Mouse (Mus musculus) adrenal gland, postnatal 14 days (tissue): ENCODE data around the gene Gimap9. TPM values are rescaled to one million over a fixed set of nuclear protein-coding genes. Genes with fewer than 3 reads are reported as not detected.
"Not testable (repeated sequence)": the region's sequence is repeated elsewhere in the genome, so short reads cannot be mapped to it uniquely, and the experiment has no call there.

Source experiments
- DNase-seq: peaks from one replicate; pipeline ENCODE4 v3.0.0; 2021; ENCODE audit warnings: mixed read lengths
- total RNA-seq: library from RNA; stranded (reverse); gene quantifications from 2 replicates; pipeline ENCODE4 v1.2.3, GENCODE M21; 2021

Gene Gimap9
- total RNA-seq, 1 experiment from 2014 or later = 6.5 TPM

DNA sequence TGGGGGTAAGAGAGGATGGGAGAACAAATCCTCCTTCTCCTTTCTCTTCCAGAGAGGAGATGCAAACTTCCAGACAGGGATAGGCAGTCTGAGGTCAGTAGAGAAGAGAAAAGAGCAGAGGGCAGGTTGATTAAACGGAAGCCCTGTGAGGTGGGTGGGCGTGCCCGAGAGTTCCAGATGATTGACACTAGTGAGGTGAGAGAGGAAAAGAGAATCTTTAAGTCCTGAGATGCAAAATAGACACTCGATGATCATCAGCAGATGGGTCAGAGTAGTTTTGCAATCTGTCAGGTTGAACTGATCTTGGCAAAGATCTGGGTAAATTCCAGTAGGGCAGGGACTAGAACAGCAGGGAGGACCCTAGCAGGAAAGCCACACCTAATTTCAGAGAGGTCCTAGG, 11.2 kb upstream of the Gimap9 start:
- DNase-seq = no peak

DNA sequence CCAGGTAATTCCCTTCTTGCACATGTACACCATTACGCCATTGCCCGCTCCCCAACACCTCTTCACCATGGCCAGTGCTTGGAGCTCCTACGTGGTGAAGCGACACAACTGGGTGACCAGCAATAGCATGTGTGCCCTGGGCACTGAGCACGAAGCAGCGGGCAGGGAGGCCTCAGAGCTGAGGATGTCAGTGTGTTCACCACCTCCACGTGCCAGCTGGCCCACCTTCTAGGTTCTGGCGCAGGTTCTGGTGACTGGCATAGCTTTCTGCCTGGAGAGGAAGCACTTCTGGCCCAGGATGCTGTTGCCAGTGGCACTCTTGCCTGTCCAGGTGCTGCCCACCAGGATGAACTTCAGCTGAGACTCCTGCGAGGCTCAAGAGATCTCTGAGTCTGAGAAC, 10.5 kb upstream of the Gimap9 start:
- DNase-seq = no peak

DNA sequence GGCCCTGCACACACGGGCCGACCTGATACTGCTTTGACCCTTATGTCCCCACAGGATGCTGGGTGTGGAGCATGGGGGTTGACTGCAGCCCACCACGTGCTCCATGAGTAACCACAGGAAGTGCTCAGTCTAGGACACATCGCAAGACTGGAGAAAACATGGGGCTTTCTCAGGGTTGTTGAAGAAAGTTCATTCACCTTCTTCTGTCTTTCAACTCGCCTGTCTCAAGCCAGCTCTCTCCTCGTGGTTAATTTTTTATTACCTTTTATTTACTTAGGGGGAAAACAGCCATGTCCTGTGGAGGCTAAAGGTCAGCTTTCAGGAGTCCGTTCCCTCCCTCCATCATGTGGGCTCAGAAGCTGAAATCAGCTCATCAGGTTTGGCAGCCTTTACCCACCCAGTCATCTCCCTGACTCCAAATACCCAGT, 9.8 kb upstream of the Gimap9 start:
- no peak for DNase-seq

DNA sequence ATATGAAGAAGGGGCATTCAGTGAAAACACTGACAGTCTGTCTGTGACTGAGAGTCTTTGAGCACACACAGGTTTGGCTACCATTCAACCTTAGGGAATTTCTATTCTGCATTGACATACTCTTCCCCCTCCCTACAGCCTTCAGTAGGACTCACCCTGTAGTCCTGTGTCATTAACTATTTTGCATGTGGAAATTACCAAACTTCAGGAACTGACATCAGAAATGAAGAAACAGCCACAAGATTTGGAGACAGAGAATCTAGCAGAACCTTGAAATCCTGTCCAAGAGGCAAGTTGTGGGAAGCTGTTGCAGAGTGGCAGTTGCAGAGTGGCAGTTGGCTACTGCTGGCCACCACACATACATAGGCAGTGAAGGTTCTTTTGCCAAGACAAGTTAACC, 7.9 kb upstream of the Gimap9 start:
- DNase-seq = no peak

DNA sequence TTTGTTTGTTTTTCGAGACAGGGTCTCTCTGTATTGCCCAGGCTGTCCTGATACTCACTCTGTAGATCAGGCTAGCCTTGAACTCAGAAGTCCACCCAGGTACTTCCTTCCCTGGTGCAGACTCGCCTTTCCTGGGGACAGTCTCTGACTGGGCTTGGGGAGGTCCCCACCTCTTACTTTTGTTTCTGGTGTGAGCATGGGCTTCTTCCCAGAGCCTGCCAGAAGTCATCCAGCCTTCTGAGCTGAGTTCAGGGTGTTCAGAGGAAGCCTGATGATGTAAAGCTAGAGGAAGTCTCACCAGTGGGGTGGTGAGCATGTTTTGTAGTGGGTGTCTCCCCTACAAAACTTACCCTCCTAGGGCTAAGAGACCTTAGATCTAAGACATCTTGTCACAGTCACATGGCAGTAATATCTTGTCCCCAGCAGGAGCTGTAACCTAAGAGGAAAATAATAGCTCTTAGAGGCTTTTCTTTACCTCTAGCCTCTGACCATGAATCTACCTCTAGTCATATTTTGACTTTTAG, 6.4 kb upstream of the Gimap9 start:
- DNase-seq = no peak

DNA sequence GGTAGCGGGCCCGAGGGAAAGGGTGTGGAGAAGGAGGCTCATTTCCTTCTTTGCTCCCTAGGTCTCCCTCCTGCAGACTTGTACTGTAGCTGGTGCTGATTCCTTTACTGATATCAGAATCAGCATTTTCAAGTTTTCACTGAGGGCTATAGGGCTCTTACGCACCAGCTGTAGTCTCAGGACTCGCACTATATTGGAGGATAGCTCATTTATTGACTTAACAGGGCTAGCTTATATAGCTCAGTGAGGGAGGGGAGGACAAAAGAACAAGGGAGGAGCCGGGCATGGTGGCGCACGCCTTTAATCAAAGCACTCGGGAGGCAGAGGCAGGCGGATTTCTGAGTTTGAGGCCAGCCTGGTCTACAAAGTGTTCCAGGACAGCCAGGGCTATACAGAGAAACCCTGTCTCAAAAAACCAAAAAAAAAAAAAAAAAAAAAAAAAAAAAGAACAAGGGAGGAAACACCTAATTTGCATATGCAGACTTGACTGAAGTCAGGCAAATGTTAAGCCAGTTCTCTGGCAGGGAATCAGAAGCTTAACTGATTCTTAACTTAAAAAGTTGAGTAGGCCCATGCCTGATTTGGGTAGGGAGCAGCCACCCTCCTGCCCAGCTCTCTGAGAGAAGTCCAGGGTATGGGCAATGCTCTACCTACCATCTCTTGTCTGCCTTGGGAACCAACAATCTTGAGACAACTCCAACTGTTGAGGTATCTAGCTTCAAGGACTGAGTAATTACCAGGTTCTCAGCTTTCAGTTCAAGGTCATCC, 1.5 kb upstream of the Gimap9 start:
- no peak for DNase-seq

DNA sequence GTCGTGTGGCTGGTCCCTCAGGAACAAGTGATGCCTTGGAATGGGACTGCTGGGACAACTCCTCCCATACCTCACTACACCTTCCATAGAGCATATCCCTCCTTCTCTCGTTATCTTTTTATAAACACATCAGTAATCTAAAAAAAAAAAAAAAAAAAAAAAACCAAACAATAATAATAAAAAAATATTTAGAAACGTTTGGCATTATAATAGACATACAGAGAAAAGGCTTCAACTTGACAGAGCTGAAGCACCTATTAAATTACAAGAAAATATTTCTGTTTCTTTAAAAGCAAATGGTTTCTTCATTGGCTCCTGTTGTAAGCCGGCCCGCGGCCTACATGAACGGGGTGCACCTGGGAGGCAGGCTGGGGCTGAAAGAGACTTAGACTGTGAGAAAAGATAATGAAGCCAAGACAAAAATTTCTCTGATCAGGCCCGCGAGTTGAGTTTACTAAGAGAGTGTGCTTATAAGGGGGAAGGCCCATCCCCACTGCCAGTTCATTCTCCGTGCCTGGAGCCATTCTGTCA, 464 bp upstream of the Gimap9 start:
- no peak for DNase-seq

DNA sequence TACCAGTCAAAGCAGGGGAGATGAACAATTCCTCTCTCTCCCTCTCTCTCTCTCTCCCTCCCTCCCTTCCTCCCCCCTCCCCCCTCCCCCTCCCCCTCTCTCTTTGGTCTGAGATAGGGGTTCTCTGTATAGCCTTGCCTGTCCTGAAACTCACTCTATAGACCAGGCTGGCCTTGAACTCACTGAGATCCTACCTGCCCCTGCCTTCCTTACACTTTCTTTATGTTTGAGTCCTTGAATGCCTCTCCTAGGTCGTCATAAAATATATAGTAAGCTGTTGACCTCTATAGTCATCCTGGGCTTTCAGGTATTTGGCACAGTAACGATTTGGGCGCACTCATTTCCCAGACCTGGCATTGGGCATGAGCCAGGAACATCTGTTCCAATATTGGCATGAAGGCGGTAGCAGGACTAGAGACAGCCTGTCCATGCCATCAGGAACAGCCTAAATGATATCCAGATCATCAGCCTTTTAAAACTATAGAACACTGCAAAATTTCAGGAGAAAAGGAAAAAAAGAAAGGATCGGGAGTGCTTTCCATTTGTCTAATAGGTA, 1.0 kb downstream of the Gimap9 start:
- no peak for DNase-seq

DNA sequence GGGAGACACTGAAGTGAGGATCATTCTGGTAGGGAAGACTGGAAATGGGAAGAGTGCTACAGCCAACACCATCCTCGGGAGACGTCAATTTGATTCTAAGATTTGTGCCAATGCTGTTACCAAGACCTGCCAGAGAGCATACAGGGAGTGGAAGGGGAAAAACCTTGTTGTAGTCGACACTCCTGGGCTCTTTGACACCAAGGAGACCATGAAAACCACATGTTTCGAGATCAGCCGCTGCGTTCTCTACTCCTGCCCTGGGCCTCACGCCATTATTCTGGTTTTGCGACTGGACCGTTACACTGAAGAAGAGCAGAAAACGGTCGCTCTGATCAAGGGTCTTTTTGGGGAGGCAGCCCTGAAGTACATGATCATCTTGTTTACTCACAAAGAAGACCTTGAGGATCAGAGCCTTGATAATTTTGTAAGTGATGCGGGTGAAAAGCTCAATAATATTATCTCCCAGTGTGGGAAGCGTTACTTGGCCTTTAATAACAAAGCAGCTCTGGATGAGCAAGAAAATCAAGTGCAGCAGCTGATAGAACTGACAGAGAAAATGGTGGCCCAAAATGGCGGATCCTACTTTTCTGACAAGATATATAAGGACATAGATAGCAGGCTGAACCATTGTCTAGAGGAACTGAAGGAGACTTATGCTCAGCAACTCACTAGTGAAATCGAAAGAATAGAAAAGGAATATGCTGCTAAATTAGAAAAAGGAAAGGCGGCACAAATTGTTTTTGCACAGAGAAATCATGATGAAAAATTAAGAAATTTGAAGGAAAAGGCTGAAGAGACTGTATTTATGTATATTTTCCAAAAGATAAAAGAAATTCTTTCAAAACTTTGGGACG, 1.8 kb downstream of the Gimap9 start:
- no peak for DNase-seq

DNA sequence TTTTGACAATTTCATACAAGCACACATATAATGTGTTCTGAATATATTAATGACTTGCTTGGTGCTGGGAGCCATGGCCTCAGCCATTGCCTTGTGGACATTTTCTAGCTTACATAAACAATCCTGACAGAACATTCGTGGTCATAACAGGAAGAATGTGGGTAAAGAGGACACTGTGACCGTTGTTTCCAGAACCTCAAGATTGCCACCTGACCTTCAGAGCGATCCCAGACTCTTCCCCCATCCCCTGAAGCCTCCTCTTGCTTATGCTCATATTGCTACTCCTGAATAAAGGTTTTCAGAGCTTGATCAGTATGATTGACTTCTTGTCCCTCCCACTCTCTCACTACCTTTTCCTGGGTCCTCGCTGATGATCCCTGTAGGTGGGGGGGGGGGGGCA, 2.5 kb downstream of the Gimap9 start:
- no peak for DNase-seq

DNA sequence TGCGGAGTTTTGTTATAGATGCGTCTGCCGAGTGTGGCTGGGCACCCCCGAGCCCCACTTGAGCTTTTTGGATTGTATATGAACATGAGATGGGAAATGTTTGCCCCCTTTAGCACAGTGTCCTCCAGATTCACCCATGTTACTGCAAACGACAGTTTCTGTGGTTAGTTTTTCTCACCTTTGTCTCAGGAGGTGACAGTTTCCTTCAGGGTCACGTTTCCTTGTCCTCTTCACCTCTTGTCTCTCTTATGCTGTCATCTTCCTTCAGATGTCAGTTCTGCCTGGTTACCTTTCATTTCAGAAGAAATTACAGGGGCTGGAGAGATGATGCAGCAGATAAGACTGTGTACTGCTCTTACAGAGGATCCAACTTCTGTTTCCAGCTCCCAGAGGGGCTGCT, 3.8 kb downstream of the Gimap9 start:
- no peak for DNase-seq

DNA sequence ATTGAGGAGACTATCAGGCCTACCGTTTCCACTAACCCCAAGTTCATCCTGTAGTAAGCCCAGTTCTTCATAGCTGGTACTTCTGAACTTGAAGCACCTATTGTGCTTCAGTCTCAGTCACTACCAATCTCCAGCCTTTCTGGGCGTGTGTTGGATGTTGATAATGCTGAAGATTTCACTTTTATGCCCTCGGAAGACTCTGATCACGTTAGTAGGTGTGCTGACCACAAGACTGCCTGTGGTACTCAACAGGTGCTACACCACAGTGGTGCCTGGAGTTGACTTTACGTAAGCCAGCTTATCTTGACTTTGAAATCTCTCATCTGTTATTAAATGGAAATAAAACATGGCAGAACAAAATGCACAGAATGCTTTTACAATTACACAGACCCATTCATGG, 4.5 kb downstream of the Gimap9 start:
- DNase-seq = no peak

DNA sequence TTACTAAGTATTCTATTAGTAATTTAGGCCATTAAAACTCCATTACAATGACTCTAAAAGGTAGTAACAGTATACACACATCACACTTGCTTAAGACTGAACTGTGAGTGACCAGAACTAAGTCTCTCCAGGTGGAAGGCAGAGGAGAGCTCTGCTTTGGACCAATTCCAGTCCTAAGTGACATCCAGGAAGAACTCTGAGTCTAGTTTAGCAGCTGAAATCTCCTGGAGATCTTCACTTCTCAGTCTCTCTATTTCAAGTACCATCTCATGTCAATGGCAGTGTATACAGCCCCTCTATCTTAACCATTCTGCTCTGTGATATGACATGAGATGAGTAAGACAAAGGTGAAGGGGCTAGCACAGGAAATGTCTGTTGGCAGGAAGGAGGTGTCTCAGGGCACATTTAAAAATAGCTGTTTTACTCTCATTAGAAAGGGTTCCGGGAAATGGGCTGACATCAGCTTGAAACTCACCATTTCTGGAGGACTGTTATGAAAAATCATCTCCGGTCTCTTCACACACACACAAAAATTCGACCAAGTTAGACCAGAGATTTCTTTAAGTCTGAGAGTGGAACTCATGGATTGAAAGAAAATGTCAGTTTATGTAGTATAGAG, 5.7 kb downstream of the Gimap9 start:
- no peak for DNase-seq

DNA sequence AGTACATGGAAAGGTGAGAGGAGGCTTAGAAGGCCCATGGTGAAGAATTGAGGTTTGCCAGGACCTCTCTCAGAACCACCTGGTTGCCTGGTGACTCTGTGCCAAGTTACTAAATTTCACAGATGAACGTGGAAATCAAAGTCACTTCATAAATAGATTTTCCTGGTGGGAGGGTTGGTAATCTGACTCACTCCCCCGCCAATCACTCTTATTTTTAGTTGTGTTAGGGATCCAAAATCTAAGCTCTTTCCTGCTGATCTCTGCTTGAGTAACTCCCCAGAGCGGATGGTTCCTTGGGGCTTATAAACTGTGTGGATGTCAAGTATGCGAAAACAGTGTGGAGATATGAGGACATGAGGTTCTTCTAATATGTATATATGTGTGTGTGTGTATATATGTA, 6.3 kb downstream of the Gimap9 start:
- no peak for DNase-seq

DNA sequence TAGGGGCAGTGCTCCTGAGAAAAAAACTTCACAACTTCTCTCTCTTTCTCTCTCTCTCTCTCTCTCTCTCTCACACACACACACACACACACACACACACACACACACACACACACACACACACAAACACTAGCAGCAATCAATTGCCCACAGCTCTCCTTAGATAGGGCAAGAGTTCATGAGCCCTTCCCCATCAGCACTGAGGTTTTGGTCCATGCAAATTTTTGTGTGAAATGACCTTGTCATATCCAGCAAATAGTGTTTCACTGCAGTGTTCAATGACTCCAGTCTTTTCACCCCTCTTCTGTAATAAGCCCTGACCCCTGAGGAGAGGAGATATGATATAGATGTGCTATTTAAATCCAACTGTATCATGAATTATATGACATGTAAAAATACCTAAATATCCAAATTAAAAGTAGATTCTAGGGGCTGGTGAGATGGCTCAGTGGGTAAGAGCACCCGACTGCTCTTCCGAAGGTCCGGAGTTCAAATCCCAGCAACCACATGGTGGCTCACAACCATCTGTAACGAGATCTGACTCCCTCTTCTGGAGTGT, 7.4 kb downstream of the Gimap9 start:
- DNase-seq = not testable (repeated sequence)

DNA sequence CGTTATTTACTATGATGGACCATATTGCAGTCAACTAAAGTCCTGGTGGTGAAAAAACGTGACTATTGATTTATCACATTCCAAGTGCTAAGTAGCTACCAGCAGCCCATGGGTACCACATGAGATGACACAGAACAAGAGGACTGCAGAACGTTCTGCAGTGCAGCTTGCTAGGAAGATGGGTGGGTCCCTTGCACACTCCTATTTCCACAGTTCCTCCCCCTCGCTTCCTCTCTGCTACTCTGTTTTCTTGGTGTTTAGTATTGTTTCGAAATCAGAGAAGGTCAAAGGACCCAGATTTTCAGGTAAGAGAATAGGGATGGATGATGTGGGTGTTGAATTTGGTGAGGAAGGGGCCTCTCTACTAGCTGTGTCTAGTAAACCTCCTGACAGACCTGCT, 8.4 kb downstream of the Gimap9 start, which contains the start of gene Gimap4:
TSS of gene Gimap4 (plus strand) at position 231 of the 400 bp plus-strand sequence.
- DNase-seq = no peak

DNA sequence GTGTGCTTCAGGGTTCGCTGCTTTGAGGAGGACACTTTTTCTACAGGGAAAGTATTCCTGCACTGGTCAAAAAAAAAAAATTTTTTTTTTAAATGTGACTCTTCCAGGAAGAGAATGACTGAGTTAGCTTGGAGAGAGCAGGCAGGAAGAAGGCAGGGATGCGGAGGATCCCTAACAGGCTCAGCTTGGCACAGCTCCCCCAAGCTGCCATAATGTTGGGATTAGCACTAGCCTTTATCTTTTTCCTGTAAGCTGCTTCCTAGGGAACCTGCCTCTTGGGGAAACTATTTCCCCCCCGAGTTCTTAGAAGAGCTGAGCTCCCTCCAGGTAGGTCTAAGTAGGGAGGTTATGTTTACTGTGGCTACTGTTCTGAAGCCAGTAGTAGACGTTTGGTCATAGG, 8.9 kb downstream of the Gimap9 start:
- DNase-seq = no peak

DNA sequence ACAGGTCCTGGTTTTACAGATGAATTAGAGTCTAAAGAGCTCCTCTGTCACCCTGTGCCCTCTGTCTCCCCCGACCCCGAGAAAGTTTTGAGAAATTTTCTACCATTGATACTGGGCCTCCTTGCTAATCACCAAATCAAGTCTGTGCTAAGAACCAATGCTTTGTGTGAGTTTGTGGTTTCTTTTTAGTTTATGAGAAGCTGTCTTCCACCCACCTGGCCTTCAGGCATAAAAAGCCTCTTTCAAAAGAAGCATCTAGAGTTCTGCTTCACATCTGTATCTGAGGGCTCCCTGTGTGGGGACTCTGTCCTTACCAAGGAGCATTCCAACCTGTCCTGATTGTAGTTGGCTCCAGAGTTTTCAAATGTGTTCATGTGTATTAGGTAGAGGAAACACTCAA, 9.3 kb downstream of the Gimap9 start:
- no peak for DNase-seq

DNA sequence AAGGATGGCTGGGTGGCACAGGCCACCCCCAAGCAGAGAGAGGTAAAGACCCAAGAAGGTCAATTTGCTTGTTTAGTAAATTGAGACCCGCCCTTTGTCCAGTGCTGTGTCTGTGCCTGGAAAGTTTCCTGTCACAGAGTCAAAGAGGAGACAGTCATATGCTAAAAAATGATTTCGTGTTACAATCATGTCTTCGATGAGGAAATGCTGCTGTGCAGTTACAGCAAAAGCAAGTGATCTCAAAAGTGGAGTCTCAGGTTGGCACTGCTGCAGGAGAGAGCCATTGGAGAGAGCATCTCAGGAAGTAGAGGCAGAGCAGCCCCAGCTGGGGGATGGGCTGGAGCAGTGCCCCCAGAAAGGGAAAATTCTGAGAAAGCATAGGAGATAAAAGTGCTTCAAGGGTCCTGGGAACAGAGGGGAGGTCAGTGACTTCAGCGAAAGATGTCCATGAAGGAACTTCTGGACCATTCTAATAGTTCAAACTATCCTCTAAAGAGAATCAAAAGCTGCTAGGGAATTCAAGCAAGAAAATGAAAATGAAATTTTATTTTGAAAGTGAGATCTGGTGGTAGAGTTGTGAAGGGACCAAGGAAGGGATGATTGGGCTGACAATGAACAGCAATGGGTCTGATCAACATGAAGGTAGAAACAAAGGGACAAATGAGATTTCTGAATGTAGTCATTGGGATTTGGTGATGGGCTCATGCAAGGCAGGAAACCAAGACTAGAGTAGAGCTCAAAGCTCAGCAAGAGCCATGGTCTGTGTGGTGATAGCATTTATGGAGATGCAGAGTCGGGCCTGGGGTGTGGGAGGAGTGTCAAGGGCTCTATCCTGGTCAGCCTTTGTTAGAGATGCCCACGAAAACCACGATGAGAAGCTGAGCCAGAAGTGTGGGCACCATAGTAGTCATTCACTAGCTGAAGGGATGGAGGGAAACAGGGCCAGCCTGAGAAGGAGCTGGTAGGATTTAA, 10.1 kb downstream of the Gimap9 start:
- DNase-seq = no peak

DNA sequence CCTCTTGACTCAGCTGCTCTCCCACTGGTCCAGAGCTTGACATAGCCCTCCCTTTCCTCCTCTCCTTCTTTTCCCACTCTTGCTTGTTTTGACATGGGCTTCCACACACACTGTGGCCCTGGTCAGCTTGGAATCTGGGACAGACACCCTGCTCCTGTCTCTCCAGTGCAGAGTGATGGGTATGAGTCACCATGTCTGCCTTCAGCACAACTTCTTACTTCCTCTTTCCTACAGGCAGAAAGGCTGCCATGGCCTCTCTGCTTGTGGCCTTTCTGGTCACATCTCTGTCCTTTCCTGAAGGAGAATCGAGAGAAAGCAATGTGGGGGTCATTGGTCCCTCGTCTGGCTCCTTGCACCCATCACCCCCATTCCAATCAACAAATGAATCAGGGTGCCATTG, 11.1 kb downstream of the Gimap9 start:
- DNase-seq = no peak

DNA sequence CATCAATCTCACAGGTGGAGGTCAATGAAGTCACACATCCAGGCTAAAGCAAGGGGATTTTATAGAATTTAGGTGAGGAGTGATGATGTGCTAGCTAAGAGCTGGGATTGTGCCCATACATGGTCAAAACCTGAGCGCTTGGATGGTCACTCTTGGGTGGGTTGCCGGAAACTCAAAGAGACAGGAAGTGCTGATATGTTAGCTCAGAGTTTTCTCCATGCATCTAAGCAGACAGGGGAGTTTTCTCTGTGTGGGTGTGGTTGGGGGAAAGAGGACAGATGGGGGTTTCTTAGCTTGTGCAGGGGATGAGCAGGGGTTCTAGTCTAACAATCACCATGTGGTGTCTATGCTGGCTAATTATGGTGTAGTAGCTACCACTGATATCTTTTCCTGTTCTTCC, 13.4 kb downstream of the Gimap9 start:
- no peak for DNase-seq
